Mouse (Mus musculus): ENCODE data around the gene Tubb5.

DNA sequence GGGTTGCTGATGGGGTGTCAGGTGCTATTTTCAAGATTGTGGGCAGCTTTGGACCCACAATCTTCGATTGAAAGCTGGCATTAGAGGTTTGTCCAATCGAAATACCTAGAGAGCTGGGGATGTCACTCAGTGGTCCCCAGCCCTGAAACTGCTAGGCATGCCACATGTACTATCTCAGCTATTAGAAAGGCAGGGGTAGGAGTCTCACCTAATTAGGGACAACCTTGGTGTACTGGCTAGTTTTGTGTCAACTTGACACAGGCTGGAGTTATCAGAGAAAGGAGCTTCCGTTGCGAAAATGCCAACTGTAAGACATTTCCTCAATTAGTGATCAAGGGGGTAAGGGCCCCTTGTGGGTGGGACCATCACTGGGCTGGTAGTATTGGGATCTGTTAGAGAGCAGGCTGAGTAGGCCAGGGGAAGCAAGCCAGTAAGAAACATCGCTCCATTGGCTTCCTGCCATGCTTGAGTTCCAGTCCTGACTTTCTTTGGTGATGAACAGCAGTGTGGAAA is 4.8 kb downstream of the Tubb5 start:
- TF ChIP-seq CTCF (IDR thresholded peaks at IDR 0.05; ENCODE audit: borderline replicate concordance, insufficient read depth, low read depth, low read length), result no peak
- TF ChIP-seq POLR2A (IDR thresholded peaks at IDR 0.05; ENCODE audit: borderline replicate concordance, insufficient read depth, low read length), result no peak
